Mouse (Mus musculus) T-helper 2 cell (primary cell): ENCODE measurements at regions not wholly inside any gene's neighbourhood (a gene's known extent, or its start where the extent isn't known, plus 50 kb on each side); places are given as distances from the start of the nearest gene placed in this dataset.

Experiments
- in situ Hi-C: fragments of 300-600 bp; cut with MboI, MseI; formaldehyde crosslinking; loops from one replicate; pipeline ENCODE4 v1.15.1; 2025; ENCODE audit warnings: high pct_unique_total_duplicates

DNA sequence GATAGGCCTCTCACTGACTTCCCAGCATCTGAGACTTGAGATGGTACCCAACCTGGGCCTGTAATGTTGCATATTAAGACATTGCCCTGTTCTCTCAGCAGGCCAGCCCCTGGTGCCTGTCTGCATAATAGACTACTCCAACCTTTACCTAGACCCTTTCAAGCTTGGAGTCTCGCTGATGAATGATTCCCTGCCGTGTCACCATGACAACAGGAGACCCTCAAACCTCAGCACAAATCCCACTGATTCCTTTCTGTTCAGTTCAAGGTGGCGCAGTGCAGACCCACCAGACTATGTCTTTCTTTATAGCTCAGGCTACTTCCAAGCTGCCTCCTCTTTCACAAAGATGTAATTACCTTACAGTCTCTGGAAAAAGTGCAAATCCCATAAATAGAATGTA, 172.0 kb downstream of the Dcdc2c start:
- in situ Hi-C loops: no loop called here

DNA sequence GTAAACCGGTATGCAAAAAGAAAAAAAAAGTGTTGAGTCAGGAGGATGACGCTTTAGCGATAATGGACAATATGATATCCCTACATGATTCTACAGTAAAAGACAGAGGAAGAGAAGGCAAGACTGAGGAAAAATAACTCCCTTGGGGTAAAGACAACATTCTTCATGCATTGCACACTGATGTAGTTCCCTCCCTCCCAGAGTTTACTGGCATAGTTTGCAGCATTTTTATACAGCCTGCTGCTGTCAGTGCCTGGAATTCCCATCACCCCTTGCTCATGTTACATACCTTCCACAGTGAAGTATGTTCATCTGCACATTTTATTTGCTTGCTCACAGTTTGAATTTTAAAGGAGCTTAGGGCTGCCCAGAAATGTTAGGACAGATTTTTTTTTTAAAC, 174.2 kb downstream of the Dcdc2c start:
- in situ Hi-C loops: no loop called here

DNA sequence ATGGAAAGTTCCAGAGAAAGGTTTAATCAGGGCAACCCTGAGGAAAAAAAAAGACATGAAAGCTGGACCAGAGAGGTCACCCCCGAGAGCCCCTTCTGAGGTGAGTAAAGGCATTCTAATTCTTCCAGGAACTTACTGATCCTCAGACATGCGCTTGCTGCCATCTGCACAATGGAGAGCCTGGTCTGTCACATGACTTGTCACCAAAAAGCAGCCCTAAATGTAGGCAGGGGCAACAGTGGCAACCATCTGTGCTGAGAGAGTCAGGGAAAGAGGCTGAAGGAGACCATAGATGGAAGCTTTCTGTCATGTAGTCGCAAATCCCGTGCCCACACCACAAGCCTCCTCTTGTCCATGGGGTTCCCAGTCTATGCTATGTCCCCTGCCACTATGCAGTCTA, 174.8 kb downstream of the Dcdc2c start:
- in situ Hi-C loops: no loop called here

- in situ Hi-C loops: no loop called here
Measured at GRCm38 (mm10) chr12:28376770-28377169, 175.4 kb downstream of the Dcdc2c start.

DNA sequence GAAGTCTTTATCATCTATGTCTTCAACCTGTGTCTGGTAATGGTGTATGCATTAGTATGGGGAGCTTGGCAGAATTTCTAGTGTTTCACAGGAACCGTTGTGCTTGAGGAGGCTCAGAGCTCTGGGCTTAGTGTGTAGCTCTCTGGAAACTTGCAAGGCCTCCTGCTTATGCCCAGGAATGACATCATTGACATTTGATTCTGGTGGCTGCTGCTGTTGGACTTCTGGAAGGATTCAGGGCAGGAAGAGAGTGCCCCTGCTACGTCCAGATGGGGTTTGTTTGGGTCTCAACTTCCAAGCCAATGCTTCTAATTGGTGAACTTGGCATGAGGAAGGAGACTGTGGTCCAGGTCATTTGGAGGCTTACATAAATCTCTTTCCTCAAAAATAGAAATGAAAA, 186.9 kb downstream of the Dcdc2c start:
- in situ Hi-C loops: no loop called here

- in situ Hi-C loops: no loop called here
Measured at GRCm38 (mm10) chr12:28358737-28359333, 193.4 kb downstream of the Dcdc2c start.

DNA sequence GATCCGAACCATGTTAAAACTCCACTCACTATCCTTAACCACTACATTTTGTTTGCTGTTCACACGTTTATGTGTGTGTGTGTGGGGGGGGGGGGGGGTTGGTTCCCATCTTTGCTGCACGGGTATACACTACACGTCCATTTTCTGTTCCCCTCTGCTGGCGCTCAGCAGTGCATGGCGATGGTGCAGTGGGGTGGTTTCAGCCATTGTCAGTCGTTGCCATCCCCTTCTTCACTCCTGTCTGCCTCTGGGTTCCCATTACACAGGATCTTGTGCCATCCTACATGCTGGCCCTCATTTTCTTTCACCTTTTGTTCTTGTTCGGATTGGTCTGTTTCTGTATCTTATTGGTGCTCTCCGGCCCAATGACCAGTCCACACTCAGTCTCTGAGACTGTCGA, 194.4 kb downstream of the Dcdc2c start:
- in situ Hi-C loops: no loop called here

GRCm38 (mm10) chr12:28353140-28353539, 199.1 kb downstream of the Dcdc2c start:
- in situ Hi-C loops: no loop called here

GRCm38 (mm10) chr12:28352571-28352970, 199.6 kb downstream of the Dcdc2c start:
- in situ Hi-C loops: no loop called here

DNA sequence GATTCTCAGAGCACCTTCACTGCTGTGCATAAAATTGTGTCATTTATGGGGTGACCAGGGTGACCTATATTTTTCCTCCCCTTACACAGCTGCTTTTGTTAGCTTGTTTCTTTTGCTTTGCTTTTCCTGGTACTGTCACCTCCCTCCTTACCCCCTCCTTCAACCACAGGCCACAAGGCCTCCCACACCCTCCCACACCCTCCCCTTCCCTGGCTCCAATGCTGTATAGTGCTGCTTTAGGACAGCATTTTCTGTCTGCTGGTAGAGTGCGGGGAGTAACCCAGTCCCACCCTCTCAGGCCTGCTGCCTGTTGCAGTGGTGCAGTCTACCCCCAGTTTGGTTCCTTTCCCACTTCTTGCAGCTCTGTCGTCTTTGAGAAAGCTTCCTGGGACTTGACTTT, 209.5 kb downstream of the Dcdc2c start:
- in situ Hi-C loops: no loop called here

DNA sequence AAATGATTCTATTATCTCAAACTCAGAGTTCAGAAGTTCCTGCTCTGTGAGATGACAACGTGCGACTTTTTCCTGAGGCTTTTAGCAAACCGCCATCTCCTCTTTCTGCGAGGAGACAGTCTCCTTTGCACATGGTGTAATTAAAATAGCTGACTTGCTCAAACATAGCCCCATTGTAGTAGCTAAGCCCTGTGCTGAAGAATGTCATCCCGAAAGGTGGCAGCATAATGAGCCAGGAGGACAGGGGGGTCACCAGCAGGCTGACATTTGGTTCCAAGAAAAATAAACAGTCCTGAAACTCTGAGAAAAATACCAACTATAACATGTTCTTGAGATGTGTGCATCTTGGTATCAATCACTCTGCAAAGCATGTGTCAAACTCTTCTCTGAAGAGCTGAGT, 219.6 kb downstream of the Dcdc2c start:
- in situ Hi-C loops: no loop called here

- in situ Hi-C loops: no loop called here
Measured at GRCm38 (mm10) chr12:28331843-28332242, 220.4 kb downstream of the Dcdc2c start.

DNA sequence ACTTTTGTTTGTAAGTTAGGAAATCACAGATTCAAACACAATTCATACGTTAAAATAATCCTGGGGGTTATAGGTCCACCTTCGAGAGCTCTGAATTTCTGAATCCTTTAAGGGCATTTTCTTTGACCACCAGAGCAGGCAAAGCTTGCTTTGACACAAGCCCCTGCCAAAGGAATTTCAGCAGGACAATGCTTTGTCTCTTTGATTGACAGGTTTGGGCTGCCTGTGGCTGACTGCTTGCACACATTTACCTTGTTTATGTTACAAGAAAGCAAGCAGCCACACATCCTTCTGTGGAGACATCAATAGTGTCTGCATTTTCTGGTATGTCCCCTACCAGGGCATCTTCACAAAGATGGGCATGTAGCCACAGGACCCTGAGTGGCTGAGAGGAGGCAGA, 228.5 kb downstream of the Dcdc2c start:
- in situ Hi-C loops: no loop called here

- in situ Hi-C loops: no loop called here
Measured at GRCm38 (mm10) chr12:28309226-28309625, 243.0 kb downstream of the Dcdc2c start.

DNA sequence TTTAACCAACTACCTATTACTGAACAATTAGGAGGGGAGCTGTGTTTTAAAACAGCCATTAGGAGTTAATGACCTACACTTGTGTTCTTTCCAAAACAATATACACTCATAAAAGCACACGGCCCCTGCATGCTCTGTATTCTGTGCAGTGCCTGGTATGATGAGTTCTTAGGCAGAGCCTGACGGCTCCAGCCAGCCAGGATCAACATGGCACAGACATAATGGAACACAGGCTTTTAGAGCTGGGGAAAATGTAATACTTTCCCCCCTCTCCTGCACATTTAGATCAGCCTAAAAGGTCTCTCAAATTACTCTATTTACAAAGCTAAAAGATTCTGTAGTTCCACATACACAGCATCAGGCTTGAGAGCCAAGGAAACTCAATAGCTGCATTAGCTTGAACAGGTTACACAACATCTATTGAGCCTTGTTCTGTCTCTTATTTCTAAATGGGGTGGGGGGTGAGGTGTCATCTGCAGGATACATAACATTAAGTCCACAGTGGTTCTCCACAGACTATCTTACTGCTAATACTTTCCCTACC, 250.1 kb downstream of the Dcdc2c start:
- in situ Hi-C loops: no loop called here

GRCm38 (mm10) chr12:28288376-28288896, 263.8 kb downstream of the Dcdc2c start:
- in situ Hi-C loops: no loop called here

DNA sequence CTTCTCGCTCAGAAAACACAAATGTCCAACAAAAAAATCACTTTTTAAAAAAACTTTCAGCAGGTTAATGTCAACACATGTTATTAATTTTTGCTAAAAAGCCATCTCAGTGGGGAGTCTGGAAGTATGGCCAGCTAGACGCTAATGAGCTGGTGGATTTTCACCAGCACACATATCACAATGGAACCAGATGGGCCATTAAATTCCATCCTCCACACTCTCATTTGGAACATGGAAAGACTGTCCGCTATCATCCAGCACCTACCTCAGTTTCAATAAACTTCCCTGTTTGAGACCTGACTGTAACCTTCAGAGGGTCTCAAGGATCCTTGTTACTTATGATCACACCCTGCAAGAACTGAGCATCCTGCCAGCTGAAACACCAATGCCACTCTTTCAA, 296.7 kb downstream of the Dcdc2c start:
- in situ Hi-C loops: no loop called here

DNA sequence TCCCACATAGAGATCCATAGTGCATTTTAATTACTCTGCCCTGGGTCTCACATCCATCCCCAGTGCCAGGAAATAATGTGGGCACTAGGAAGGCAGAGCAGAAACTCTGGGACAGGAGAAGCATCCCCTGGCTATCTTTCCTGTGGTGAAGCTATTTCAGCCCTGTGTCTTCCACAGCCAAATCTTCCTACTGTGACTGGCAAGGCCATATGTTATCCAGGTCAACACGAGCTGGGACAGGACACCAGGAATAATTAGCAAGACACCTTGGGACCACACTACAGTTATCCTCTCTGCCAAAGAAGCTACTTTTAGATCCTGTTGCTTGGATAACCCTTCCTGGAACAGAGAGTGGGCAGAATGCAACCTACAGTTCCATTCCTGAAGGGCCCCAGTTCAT, 301.7 kb downstream of the Dcdc2c start:
- in situ Hi-C loops: no loop called here

DNA sequence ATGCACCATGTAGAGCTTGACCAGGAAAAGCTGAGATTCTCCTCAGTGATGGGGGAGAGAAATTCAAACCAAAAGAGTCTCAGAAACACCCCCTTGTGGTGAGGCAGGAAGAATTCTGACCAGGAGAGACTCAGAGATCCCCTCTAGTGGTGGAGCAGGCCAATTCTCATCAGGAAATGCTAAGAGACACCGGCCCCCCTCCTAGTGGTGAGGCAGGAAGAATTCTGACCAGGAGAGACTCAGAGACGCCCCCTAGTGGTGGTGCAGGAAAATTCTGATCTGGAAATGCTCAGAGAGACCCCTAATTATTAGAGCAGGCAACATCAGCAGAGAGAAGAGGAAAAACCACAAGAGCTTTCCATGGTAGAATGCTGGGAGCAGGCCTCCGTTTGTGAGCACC, 303.4 kb downstream of the Dcdc2c start:
- in situ Hi-C loops: no loop called here

GRCm38 (mm10) chr12:28248287-28248686, 303.9 kb downstream of the Dcdc2c start:
- in situ Hi-C loops: no loop called here

DNA sequence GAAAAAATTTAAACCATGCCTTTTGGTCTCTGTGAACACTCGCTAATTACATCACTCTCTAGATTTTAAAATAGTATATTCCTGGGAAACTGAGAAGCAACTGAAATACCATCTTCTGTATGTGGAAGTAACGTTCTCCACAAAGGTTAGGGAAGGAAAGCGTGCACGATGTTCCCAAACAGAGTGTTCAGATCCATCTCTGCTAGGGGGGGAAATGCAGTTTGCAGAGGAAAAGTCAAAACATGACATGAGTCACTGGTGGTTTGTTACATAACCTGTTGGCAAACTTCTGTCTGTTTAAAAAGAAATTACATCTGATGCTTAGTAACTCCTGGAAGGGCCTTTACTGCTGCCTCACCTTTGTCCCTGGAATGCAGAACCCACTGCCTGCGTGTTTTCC, 314.2 kb downstream of the Dcdc2c start:
- in situ Hi-C loops: no loop called here

DNA sequence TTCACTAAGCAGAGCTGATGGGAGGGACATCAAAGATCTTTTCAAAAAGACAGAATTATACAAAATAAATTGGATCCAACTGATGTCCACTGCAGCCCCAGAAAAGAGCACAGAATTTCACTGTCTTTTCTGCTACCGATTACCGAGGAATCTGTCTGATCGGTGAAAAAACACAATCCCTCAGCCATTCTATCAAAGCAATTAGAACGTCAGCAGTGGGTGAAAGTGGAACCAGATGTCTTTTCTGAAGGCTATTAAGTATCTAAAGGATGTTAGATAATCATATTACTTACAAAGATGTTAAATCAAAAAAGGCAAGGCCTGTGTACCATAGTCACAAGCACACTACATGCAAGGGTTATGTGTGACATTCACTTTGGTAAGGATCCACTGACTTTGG, 315.2 kb downstream of the Dcdc2c start:
- in situ Hi-C loops: no loop called here

- in situ Hi-C loops: no loop called here
Measured at GRCm38 (mm10) chr12:28202847-28203246, 349.4 kb downstream of the Dcdc2c start.

- in situ Hi-C loops: no loop called here
Measured at GRCm38 (mm10) chr12:28186695-28187094, 365.5 kb downstream of the Dcdc2c start.
